Mouse (Mus musculus): ENCODE data around the gene Bank1.

DNA sequence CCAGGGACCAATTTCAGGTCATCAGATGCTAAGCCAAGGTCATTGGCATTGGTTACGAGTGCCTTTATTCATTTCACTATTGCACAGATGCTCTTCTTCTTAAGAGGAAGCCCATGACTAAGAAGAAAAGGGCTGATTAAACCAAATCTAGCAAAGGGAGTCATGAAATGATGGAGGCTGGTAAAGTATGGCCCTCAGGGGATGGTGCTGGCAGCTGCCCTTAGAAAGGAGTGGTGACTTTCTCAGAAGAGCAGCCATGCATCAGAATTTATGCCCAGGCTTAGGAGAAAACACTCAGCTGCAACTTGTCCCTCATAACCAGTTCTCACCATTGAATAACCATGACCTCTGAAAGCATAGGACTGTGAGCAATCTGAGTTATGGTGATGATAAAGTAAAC, 17.4 kb downstream of the Bank1 start:
- no peak for TF ChIP-seq NRF1 (IDR thresholded peaks at IDR 0.05; ENCODE audit: insufficient read depth, low read depth, low read length, poor library complexity, severe bottlenecking)
- no peak for TF ChIP-seq GABPA (IDR thresholded peaks at IDR 0.05; ENCODE audit: low read depth, low read length)
- no peak for TF ChIP-seq UBTF (IDR thresholded peaks at IDR 0.05; ENCODE audit: borderline replicate concordance, insufficient read depth, low read depth, low read length)
- TF ChIP-seq POLR2A (IDR thresholded peaks at IDR 0.05; ENCODE audit: control insufficient read depth in 1 of 2, insufficient read depth in 1 of 2, low read depth in 1 of 2, low read length in 2 of 2, poor library complexity in 1 of 2): no peak
- no peak for TF ChIP-seq MAX (IDR thresholded peaks at IDR 0.05; ENCODE audit: low read length)
- TF ChIP-seq ELF1 (IDR thresholded peaks at IDR 0.05; ENCODE audit: low read depth, low read length): no peak
- TF ChIP-seq RAD21 (IDR thresholded peaks at IDR 0.05; ENCODE audit: low read depth, low read length): no peak
- no peak for TF ChIP-seq TAL1 (IDR thresholded peaks at IDR 0.05; ENCODE audit: low read length)
- TF ChIP-seq CTCF (IDR thresholded peaks at IDR 0.05 in 2 of 3, conservative IDR thresholded peaks at IDR 0.05 in 1 of 3; ENCODE audit: control insufficient read depth in 1 of 3, insufficient read depth in 1 of 3, low read depth in 2 of 3, low read length in 3 of 3, poor library complexity in 1 of 3, severe bottlenecking in 1 of 3): no peak
- no peak for TF ChIP-seq RCOR1 (IDR thresholded peaks at IDR 0.05; ENCODE audit: low read depth, low read length)
- TF ChIP-seq KAT2A (conservative IDR thresholded peaks at IDR 0.05; ENCODE audit: low read depth, low read length): no peak
- TF ChIP-seq ZMIZ1 (IDR thresholded peaks at IDR 0.05; ENCODE audit: low read depth, low read length): no peak
